Mouse (Mus musculus): ENCODE measurements at regions not wholly inside any gene's neighbourhood (a gene's known extent, or its start where the extent isn't known, plus 50 kb on each side); places are given as distances from the start of the nearest gene placed in this dataset.

DNA sequence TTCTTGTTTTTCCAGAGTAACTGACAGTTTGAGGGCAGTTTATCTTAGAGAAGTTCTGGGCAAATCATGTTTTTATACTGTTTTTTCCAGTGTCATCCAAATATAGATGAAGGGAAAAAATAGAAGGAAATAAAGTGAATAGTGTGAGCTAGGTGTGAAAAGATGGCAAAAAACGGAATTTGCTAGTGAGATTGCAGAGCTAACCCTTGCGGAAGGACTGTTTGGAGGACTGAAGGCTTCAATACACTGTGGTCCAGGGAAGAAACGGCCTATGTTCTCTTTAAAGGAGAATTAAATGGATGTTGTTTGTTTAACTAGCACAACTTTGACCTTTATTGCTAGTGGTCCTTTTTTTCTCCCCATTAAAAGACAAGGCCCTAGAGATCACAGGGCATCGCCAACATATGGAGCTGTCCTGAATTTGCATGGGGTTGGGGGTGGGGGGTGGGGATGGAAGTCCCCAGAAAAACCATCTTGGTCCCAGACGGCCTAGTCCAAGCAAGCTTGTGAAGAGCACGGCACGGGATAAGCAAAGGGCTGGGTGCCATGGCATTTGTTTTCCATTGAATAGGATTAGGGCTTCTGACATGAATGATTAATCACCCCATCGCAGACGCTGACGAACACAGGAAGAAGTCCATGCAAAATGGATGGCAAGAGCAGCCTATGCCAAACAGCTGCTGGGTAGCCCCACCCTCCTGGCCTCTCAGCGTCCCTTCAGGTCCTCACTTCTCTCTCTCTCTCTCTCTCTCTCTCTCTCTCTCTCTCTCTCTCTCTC lies 480.0 kb downstream of the Nuf2 start:
- no peak for DNase-seq (ENCODE audit: low read depth, low spot score)

DNA sequence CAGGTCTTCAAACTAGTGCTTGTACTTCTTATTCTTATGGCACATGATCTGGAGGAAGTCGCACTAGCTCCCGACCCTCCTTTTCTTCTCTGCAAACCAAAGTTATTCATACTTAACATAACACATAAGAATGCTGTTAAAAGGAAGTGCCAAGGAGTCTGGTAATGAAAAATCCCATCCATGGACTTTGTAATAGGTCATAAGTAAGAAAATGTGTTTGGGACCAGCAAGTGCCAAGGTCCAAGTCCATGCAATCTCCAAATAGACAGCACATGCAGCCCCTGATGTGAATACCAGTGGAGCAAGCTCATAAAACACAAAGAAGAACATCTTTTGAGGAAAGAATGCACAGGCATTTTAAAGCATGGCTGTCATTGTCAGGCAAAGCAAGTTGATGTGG lies 481.4 kb downstream of the Nuf2 start:
- DNase-seq (ENCODE audit: low read depth, low spot score) = no peak

DNA sequence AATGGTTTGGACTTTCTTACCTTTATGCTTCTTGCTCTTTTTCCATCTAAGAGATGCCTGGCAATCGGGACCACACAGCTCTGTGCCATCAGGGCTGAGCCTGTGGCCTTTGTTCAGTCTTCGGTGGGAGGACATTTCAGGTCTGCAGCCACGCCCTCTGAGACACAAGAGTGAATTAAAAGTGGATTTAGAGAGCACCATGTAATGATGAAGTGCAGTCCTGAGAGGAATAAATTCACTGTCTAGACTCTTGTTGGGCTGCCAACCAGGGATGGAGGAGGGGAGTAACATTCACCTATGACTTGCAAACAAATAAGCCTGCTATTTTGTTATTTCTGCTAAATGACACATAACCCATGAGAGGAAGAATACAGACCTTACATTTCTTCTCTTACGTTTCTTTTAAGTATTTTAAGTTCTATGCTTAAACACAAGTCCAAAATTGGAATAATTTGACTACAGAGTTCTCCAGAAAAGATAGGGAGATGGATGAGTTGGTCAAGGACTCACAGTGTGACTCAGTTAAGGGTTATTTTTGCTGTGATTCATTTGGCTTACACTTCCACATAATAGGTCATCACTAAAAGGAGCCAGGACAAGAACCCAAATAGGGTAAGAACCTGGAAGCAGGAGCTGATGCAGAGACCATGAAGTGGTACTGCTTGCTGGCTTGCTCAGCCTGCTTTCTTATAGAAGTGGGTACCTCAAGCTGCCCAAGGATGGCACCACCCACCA lies 484.3 kb downstream of the Nuf2 start:
- DNase-seq (ENCODE audit: low read depth, low spot score) = no peak

DNA sequence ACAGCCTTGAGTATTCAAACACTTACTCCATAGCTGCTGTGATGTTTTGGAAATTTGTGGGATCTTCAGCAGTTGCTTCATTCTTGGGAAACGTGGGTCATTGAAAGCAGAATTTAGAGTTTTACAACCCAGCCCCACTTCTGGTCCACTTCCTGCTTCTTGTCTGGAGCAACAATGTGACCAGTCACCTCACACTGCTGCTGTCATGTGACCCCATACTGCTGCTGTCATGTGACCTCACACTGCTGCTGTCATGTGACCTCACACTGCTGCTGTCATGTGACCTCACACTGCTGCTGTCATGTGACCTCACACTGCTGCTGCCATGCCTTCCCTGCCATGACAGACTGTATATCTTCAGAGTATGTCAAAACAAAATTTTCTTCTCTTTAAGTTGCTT lies 497.7 kb downstream of the Nuf2 start:
- DNase-seq (ENCODE audit: low read depth, low spot score) = no peak

DNA sequence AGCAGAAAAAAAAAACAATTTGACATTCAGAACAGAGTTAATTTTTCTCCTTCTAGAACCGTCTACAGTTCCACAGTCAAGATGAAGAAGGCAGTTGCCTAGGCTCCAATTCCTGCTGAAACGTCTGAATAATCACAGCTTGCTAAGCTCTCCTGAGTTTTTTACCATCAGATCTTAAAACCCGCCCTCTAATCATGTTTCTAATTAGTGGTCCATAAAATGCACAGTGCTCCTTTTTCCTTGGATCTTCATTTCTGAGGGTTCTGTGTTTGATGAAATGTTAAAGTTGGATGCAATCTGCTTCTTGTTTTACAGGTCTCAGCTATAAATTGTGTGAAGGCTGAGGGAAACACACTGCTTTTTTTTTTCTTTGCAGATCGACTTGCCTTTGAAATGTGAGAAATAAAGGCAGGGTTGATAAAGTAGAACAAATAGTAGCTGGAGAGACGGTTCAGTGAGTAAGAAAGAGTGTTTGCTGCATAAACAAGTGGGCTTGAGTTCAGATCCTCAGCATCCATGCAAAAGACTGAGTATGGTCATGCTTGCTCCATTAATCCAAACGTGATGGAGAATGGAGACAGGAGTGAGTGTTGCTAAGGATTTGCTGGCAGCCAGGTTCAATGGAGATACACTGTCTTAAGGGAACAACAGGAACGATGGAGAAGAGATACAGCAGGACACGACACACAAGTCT lies 499.3 kb downstream of the Nuf2 start:
- DNase-seq (ENCODE audit: low read depth, low spot score) = no peak

DNA sequence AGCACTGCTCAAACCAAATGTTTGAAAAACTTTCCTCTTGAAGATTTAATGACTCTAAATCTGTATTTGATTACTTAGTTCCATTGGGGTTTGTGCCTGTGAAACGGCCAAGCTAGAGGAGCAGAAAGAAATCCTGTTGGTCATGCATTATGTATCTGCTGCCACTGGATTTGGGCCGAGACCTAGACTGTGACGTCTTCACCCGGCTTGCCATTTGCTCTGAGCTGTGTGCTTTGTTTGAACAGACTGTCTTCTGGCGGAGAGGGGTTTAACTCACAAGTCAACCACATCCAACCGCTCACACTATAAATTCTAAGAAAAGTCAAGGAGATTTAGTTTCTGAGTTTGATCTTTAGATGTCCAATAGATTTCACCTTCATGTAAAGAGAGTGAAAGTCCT lies 503.6 kb downstream of the Nuf2 start:
- peak; percentile 46 for DNase-seq (ENCODE audit: low read depth, low spot score)

DNA sequence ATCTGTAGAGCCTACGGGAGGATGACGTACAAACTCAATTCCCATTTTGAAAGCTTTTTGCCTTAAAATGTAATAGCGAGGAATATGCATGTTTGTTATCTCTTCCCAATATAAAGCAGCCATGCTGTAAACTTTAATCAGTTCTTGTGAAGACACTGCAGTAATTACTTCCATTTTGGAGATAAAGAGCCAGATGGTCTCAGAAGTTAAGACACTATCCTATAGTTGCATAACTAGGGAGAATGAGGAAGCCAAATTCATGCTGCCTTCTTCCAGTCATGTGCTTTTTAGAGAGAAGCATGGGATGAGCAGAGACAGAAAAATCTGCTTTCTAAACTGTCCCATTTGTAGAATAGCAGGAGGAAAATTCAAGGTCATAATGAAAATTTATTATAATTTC lies 504.0 kb downstream of the Nuf2 start:
- peak; percentile 0 for DNase-seq (ENCODE audit: low read depth, low spot score)

DNA sequence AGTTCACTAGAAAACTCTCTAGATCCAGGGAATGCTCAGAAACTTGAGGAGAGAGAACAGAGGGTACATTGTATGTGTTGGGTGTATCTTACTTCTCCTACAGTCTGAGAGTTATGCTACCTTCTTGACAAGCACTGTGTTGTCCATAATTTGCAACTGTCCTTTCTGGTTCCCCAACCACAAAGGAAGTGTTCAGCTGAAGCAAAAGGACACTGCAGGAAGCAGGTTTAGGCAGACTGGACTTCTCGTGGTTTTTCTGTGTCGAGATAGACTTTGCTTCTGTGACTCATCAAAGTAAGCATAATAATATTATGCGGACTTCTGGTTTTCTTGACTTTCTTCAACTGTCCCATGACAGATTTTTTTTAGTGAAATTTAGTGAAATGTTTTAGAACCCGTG lies 506.7 kb downstream of the Nuf2 start:
- DNase-seq (ENCODE audit: low read depth, low spot score) = no peak

DNA sequence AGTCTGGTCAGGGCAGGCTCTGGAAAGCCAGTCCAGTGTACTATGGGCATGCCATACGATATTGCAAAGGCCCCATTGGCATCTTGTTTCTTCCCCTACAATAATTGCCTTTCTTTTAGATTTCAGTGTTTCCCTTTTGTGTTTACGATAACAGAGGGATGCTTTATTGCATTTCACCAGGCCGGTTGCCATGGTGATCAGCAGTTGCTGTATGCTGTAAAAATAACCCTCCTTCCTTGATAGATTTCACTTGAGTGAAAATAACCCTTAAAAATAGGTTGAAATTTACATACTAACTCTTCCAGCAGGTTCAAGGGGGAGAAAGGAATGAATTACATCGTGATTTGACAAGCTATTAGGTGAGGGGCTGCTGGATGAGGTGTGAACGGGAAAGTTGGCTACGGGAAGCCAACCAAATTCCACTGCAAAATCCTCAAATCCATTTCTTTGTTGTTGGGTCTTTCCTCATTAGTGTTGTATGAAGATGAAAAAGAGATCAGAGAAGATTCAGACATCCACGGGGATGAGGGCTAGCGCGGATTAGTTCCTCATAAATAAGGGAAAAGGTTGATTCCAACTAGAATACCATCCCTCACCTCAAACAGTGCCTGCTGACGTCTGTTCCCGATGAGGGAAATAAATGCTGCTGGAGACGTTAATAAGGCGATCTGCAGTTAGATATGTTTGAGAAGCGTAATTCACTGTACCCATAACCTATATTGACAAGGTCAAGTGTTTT lies 539.6 kb downstream of the Nuf2 start:
- no peak for DNase-seq (ENCODE audit: low read depth, low spot score)

DNA sequence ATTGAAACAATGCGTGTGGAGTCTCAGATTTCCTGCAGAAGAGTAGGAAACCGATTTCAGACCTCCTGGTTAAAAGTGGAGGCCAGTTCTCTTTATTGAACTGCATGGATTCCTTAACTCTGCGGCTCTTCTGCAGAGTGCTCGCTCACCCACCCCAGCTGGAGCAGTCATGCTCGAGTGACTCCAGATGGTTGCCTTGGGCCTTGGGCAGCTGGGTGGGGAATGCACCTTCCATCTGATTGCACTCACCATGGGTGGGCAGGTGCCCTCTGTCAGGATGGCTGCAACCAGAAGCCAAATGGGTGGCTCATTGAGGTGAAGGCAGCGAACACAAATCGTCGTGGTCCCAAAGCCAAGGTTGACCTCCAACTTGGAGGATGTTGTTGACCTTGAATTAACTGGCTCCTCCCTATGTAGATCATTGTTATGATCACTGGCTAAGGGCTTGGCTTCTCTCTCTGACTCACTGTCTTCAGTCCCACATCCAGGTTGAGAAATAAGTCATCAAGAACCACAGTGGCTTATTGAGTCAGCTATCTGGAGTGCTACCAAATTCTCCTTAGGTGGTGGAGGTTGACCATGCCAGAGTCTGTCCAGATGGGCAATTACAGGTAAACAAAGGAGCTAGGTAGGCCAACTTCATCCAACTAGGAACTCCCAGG lies 543.1 kb upstream of the Pbx1 start:
- no peak for DNase-seq (ENCODE audit: low read depth, low spot score)

DNA sequence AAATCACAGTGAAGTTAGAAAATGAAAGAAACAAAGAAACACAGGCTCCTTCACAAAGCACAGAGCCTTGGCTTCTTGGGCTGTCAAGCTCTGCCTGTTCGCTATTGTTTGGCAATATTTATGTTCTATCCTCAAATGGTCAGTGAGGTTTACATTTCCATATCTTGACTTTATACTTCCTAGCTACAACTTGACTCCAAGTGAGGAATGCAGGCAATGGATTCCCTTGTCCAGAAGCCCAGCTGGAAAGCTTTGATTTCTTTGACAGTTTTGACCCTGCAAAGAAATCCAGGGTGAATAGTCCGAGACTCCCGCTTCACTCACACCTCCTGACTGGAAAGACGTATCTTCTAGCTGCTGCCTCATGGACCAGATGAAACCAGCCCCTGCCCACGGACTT lies 537.3 kb upstream of the Pbx1 start:
- DNase-seq (ENCODE audit: low read depth, low spot score) = no peak

DNA sequence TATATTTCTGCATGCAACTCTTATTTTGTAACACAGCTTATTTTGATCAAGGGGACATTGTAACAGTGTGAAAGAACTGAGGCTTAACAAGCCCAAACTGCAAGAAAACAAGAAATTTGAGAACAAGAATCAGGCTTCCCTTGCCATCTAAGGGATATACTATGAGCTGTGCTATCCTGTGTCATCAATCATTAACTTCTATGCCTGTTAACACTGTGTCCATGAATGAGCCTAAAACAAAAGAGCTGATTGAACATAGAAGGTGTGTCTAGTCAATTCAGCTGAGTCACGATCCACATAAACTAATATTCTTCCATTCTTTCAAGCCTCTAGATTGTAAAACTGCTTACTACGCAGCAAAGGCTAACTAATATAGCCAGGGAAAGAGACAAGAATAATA lies 535.3 kb upstream of the Pbx1 start:
- no peak for DNase-seq (ENCODE audit: low read depth, low spot score)

DNA sequence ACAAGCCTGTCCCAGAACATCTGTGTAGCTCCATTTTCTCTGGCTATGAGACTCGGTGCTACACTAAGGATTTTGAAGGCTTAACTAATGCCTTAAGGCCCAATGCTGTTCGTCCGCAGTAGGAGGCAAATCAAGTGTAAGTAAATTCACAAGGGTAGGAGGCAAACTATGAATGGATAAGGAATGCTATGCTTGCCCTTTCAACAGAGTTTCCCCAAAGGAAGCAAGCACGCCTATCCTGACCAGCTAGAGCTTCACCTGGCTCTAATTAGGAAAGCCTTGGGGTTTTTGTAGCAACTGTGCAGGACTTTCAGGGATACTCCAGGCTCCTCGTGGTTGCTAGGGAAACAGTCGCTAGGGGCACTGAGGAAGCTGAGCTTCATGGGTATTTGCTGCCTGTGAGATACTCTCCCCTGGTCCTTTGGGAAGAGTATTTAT lies 532.4 kb upstream of the Pbx1 start:
- DNase-seq (ENCODE audit: low read depth, low spot score) = no peak

DNA sequence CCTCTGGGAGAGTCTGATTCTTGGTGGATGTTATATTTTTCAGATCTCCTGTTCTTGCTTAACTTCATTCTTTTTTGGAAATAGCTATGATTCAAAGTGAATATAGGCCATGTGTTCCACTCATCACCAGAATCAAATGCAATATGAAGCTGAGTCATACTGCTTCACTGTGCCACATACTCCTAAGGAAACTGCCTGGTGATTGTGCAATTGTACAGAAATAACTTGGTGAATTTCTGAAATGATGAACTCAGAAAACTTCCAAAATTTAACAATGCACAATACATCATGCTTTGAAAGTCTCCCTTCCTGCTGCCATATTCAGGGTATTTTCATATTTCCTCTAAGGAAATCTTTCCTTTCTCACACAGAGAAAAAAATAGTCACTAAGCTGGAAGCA lies 518.9 kb upstream of the Pbx1 start:
- no peak for DNase-seq (ENCODE audit: low read depth, low spot score)

DNA sequence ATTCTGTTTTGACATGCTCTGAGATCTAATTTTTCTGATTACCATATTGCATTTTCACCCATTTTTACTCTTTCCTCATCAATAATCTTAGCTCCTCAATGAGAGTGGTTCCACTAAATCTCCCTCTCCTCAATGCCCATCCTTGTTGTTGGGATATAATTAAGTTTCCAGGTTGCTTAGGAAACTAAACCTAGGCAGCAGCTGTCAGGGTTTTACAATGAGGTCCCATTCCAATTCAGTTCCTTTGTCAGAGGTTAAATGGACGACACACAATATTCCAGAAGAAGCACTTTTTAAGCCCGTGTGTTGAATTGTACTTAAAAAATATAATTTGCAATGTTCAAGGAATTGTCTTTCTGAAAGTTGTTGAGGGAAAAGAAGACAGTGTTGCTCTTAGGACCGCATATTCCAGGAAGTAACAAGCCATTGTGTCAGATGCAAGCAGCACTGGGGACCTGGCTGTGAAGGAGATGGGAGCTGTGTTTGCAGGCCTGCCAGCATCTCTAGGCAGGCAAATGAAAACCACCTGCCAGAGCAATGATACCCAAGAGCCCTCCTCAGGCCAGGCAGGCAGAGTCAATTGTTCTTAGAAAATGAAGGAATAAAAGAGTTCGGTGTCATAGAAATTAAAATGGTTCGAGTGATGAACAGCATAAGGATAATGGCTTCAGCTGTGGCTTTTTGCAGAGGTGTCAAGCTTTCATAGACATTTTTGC lies 492.2 kb upstream of the Pbx1 start:
- no peak for DNase-seq (ENCODE audit: low read depth, low spot score)

DNA sequence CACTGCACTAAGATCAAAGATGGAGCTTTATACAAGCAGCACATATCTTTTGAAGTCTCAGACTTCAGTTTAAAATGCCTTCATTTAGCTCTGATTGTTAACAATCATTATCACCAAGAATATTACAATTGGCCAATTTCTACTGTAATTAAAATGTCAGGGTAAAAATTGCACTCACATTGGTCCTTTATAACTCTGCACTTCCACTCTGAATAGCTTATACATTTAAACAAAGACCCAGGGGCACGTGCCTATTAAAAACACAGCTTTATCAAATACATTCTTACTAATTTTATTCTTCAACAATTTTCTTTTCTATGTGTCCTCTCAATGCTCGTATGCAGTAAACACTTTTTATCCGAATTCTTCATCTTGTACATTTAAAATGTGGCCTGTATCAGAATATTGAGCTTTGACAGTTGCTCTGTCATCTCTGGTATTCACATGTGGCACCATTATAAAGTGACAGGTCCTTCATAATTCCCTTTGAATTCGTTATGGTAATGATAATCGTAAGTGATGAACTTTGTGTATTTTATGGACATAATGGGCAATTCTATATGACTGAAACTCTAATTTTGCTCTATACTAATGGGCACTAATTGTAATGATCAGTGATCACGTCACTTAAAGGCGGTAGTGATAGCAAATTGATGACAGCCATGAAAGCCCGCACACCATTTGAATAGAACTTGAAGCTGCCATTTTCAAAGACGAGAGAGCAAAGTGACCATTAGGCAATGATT lies 486.4 kb upstream of the Pbx1 start:
- DNase-seq (ENCODE audit: low read depth, low spot score) = no peak

DNA sequence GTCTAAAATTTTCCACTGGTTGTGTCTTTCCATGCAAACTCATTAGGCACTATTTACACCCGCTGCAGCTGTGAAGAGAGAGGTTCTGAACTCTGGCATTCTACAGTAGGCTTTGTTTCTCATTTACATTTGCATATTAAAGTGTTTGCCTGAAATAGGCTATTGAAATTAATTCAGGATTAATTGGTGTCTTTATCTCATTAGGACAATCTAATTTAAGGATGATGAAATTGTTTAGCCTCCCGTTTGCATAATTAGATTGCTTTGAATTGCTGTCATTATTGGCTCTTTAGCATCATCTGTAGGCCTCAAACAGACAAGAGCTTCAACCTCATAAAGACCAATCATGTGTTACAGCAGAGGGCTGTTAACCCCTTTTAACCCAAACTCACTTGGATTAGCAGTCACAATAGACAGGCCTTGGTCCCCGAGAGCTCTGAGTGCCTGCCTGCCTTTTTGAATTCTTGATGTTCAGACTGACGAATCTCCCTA lies 476.7 kb upstream of the Pbx1 start:
- no peak for DNase-seq (ENCODE audit: low read depth, low spot score)

DNA sequence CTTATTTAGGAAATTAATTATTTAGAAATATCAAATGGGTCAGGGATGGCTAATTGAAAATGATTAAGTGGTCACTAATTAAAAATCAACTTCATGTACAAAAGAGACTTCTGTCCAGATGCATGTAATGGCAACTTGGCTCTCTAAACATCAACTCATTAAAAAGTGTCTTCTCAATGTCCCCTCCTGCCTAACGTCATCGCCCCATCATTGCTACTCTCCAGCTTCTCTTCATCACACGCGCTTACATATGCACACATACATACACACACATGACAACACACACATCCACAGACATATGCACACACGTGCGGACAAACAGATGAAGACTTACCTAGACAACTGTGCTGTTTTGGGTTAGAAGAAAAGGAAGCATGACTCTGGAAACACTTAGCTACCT lies 476.1 kb upstream of the Pbx1 start:
- DNase-seq (ENCODE audit: low read depth, low spot score) = no peak

DNA sequence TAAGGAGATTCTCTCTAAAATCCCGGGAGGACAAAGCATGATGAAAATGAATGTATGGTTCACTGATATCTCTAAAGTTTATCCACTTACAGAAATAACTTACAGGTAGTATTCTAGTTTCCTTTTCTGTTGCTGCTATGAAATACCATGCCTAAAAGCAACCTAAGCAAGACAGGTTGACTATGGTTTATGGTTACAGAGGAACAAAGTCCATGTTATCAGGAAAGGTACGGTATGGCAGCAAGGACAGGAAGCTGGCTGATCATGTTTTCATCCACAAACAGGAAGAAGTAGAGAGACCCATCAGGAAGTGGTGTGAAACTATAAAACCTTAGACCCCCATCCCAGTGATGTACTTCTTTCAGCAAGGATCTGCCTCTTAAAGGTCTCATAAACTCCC lies 466.4 kb upstream of the Pbx1 start:
- DNase-seq (ENCODE audit: low read depth, low spot score) = no peak

DNA sequence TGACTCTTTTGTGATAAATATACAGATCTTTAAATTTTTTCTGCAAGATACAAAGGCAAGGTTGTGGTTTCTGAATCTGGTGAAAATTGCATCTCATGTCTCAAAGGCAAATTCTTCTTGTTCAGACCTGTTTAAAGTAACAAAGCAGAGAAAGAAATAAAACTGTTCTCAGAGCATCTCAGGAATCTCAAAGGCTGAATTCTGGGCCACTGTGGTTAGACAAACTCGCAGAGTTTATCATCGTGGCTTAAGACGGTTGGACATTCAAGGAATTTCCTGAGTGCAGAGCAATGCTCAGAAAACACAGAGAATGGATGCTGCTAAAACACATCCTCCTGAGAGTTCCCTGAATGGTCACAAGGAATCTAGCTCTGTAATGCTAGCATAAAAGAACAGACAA lies 429.5 kb upstream of the Pbx1 start:
- DNase-seq (ENCODE audit: low read depth, low spot score) = no peak
